Mouse (Mus musculus) cerebellum, adult 11-12 months (tissue): ENCODE results near the gene Gfap.
A peak's percentile ranks its signal among the peaks of the same experiment; 100 is the strongest.

ENCODE experiments used
- DNase-seq: peaks from one replicate; pipeline ENCODE4 v3.0.0; 2022

Gfap gene

DNA sequence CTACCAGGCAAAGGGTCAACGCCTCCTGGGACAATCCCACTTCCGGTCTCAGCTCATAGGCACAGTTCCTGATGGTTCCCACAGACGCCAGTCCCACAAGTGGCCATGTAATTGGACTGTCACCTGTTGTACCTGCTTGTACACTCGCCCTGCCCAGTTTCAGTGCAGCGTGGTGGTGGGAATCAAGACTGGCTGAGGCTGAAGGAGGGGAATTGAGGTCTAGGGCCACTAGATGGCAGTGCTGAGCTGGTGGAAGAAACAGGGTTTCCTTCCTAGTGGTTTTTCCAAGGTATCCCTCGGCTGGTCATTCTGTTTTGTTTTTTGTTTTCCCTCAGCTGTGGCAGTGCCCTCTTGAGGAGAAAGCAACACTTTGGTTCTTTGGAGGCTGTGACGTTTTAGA lies at the start of gene Gfap:
TSS of gene Gfap (minus strand) at position 150 of the 400 bp plus-strand sequence.
- peak; percentile 74 for DNase-seq

DNA sequence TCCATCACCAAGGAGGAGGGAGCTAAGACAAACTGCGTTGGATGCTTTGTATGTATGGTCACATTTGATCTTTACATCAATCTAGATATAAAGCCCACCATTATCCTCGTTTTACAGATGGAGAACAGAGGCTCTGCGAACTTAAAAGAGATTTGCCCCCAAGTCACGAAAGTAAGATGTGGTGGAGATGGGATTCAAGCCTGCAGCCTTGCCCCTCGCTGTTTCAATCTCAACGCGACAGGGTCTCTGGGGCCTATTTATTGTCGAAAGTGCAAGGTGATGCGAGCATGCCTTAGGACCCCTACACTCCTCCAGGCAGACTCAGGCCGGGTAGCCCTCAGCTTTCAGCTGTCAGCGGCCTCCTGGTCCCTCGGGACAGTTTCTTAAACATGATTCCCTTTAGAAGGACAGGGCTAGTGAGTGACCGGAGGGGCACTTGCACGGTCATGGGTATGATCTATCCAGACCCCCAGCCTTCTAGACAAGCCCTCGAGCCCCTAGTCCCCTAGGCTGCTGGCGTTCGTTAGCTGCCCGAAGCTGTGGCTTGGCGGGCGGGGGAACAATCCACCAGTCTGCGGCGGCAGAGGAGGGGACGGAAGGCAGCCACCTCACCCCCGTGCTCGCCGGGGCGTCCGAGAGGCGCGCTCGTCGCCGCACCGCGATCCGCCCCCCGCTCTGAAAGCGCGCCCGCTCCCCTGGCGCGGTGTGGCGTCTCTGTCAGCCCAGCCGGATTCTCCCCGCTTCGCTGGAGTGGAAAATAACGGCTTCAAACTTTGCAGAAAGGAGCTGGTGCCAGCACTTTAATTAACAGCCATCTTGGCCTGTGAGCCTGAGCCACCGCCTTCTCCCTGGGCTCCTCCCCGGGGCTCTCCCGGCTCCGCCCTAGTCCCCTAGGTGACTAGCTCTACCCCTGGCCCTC lies 47.6 kb upstream of the Gfap start:
- DNase-seq, result no peak

DNA sequence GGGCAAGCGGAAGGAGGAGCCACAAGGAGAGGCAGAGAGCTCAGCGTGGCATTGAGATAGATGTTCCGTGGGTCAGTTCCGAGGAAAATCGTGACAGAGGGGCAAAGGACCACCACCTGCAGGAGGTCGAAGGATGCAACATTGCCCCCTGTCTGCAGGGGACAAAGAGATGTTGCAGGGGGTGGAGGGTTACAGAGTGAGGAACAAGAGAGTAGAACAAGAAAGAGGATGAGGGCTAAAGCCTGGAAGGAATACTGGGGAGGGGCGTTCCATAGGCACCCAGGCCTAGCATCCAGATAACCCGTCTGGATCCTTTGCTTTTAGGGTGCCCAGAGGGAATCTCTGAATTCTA lies 46.3 kb upstream of the Gfap start:
- no peak for DNase-seq

DNA sequence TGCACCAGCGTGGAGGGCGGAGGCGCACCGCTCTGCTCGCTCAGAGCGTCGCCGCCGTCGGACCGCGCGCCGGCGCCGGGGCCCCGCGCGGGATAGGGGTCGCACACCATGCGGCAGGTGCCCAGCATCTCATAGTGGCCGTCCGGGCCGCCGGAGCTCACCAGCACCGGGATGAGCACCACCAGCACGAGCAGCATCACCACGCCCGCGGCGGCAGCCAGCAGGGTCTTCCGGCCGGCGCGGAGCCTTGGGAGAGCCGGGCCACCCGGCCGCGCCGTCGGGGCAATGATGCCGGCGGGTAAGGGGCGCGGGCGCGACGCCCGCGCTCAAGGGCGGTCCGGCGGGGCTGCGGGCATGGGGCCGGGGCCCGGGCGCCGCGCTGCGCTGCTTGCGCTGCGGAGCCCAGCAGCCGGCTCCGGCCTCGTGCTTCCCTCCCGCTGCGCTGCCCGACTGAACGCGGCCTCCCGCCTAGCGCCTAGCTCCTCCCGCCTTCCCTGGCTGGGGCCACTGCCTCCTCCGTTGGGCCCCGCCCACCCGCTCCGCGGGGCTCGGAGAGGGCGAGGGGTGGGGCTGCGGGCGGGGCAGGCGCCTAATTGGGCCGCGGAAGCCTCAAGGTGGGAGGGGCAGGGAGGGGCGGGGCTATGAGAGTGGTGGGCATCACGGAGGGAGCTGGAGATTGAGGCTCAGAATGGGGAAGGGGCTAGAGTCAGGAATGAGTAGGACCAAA lies 45.7 kb upstream of the Gfap start, which contains the start of gene C1ql1:
TSS of gene C1ql1 (minus strand) at position 424 of the 727 bp plus-strand sequence.
- DNase-seq, result peak; percentile 23

DNA sequence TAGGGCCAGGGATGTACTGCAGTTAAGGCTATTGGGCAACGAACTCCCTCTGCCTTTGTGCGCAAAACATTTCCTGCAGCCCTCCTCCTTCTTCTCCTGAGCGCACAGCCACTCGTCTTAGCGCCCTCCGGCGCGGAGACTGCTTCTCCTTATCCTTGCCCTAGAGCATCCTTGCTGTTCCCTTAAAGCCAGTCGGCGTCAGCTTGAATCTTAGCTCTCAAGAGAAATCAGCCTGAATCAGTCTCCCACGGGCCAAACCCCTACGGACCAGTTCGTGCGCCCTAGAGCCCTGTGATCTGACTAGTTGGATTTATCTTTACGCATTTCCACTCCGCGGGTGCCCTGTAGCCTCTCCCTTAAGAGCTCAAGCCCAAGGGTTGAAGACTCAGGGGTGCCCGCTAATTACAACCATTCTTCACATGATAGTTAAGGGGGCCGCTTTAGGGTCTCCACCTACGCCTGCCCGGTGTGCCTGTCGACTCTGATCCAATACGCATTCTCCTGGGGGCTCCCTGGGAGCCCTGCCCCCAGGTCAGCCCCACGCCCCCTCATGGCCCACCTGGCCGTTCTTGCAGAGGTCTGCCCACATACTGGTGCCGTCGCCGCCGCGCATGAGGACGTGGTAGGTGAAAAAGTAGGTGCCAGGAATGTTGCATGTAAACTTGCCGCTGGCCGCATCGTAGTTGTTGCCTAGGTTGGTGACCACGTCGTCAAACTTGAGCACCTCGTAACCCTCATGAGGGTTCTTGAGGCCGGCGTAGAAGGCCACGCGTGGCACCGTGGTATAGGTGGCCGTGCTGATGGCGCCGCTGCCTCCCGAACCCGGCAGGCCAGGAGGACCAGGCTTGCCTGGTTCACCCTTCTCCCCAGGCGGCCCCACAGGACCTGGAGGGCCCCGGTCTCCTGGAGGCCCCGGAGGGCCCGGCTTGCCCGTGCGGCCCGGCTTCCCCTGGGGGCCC lies 44.9 kb upstream of the Gfap start:
- DNase-seq, result no peak

DNA sequence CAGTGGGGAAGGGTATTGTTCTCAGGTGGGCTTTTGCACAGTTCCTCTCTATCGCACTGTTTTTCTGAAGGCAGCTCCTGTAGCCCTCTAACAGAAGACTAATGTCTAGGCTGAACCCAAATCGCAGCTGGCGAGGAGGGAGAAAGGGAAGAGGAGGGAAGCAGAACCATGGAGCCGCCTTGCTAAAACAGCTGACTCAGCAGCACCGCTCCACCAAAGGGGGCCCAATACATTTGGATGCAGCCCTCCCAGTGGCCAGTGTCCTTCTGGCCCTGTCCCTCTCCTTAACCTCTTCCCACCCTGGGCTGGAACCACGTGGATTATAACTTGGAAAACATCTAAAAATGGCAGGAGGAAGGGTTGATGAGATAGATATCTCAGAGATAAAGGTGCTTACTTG lies 40.5 kb upstream of the Gfap start:
- DNase-seq, result no peak

DNA sequence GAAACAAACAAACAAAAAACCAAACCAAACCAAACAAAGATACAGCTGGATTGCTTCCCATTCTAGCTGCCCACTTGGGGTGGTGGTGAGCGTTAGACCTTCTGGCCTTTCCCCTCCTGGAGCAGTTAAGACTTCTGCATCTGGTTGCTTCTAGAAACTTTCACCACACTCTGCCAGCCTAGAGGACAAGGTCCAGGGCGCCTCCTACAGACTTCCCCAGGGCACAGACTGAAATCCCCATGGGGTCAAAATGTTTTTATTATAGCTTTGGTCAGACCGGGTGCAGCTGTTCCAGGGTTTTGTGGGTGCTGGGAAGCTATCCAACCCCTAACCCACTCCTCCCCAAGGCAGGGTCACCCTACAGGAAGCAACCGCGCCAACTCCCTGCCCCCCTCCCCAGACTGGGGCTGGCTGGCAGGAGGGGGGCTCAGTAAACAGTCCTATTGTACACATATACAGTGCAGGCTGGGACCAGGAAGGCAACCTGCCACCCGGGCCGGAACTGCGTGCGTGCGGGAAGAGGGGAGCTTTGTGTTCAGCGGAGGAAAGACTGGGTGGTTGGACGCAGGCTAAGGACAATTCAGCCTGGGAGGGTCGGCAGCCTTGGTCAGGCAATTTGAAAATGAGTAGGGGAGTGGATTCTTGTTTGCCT lies 38.4 kb upstream of the Gfap start:
- no peak for DNase-seq

DNA sequence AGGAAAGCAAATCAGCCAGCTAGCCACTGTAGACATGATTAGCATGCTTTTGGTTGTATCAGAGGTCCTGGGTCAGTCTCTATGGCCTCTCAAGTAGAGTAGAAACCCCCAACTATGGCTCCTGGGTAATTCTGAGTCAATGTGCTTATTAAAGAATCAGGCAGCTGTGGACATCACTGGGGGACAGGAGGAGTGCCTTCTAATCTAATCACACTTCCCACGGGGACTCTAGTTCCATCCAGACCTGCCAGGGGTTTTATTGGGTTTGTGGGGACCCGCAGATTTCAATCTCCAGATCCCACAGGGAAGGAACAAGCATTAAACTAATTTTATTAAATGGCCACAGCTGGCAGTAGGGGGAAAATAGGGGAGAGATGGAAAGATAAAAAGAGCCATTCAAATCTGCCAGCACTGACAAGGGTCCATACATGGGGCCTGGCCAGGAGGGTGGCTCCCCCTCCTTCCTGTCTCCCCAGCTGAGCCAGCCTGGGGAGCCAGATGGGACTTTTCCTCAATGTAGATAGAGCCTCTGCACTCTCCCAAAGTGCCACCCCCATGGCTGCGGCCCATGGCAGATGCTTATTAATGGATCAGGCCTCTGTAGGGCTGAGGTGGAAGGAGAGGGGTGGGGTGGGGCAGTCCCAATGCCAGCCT lies 36.9 kb upstream of the Gfap start:
- DNase-seq, result no peak

DNA sequence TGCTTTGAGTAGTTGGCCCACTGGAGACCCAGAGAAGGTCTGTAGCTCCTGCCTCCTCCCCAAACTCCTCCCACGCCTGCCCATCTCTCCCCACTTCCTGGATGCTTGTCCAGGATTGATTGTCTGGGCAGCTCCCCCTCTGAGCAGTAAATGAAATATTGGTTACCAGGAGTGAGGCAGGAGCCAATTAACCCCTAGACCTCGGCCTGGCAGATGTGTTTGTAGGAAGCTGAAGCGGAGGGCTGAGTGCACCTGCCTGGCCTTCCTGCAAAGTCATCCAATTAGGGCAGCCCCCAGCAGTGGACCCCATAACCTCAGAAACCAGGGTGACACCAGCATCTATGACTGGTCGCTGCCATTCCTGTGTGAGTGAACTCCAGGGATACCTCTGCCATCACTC lies 35.6 kb upstream of the Gfap start:
- DNase-seq, result no peak

DNA sequence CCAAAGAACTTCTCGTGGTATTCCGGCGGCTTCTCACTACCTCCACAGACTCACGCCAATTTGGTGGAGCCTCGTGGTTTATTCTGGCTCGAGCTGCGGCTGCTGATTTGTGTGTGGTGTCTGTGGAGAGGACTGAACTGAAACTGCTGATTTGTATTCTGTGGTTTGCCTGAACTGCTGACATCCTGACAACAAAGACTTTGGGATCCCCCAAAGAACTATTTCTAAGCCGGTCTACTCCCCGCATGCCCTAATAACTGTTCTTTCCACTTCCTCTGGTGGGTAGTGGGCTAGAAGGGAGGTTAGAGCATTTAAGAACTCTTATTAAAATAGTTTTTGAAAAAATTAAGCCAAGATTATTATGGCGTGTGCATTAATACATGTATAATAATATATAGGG lies 30.0 kb upstream of the Gfap start:
- DNase-seq, result no peak

DNA sequence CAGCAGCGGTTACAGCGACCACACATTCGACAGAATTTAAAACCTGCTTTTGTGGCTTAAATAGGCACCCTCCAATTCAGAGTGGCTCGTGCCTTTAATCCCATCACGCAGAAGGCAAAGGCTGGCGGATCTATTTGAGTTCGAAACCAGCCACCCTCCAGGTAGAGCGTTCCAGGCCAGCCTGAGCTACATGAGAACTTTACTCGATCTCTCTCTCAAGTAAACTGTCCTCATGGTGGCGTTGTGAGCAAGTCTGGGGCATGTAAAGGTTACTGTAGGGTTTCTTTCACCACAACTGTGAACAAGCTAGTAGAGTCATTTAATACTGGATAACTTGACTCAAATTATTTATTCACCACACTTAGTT lies 24.6 kb upstream of the Gfap start:
- no peak for DNase-seq

DNA sequence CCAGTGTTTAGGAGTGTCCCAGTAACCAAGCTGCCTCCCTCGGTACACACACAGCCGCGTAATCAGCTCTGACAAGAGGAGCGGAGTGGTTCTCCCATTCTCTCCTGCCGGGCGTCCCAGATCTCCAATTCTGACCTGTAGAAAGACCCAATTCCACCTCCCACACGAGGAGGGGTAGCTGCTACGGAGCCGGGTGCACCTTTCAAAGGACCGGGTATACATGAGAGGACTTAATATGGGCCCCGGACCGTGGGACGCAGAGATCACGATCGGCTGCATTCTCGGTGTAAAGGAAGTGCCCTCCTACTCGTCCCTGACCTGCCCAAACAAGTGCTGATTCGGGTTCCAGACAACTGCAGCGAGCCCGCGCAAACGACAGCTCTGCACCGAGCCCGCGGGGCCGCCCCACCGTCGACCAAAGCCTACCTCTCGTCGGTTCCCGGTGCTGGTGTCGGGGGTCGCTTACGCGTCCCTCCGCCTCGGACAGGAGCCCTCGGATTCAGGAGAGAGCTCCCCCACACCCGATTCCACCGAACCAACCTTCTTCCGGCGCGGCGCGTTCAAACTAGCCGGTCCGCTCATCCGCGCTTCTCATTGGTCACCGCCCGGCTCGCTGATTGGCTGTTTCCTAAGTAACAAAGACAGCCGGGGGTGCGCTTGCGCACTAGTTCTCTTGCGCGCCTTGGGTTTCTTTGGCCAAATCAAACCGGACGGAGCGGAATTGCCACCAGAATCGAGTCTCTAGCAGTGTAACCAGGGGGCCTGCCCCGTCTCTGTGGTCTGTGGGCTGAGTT lies 24.0 kb upstream of the Gfap start, which contains the start of gene Kif18b:
TSS of gene Kif18b (minus strand) at position 568 of the 794 bp plus-strand sequence.
- DNase-seq, result peak; percentile 90

DNA sequence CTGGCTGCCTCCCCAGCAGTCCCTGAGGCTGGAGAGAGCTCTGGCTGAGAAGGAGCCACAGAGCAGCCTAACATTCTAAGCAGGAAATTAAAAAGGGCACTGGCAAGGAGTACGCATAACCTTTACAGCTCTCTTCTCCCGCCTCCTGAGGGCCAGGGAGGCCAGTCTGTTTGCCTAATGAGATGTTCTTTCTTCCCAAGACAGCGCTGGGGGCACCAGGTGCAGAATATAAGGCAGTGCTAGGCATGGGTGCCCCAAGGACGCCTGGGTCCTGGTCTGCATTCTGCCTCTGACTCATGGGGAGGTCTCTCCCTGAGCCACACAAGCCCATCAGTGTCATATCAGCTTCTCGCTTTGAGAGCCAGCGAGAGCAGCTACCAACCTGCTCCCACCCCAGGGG lies 20.8 kb upstream of the Gfap start:
- DNase-seq, result no peak

DNA sequence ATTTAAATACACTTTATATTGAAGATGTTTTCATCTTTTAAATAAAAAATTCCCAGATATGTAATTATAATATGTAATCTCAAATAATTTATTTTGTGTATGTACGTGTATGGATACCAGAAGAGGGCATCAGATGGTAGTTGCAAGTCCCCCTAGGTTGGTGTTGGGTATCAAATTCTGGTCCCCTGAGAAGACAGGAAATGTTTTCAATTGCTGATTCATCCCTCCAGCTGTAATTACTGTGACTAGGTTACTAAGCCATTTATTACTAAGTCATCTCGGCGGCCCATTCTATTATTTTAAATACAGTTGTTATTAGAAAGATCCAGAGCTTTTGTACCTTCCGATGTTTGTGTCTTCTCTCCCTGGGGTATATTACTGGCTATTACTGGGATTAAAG lies 17.4 kb upstream of the Gfap start:
- no peak for DNase-seq

DNA sequence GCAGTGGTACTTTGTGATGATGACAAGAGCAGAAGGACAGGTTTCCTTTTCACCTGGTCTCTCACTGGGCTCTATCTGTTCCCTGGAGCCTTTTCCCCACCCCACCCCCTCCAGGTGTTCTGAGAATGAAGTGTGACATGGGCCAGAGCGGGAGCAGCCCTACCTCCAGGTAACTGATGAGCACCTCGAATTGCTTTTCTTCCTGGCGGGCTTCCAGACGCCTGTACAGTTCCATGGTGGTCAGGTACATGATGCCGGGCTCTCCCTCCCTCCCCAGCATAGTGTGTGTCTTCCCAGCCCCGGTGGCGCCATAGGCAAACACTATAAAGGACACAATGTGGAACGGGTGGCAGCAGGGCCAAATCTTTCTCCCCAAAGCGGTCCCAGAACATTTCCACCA lies 14.7 kb upstream of the Gfap start:
- DNase-seq, result no peak

DNA sequence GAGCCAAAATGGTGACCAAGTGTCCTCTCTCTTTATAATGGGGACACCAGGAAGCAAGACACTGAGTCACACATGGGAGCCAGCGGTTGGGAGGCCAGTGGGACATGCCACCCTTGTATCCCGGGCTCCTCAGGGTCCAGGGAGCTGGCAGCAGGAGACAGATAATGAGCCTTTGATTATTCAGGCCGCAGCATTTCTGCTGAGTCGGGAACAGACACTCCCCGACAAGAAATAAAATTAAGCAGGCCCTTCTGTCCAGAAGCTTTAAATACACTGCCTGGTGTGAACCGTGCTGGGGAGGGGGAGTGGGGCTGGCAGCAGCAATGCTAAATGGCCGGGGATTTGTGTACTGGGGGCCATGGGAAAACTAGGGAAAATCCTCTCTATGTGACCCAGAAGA lies 10.7 kb upstream of the Gfap start:
- DNase-seq, result no peak

DNA sequence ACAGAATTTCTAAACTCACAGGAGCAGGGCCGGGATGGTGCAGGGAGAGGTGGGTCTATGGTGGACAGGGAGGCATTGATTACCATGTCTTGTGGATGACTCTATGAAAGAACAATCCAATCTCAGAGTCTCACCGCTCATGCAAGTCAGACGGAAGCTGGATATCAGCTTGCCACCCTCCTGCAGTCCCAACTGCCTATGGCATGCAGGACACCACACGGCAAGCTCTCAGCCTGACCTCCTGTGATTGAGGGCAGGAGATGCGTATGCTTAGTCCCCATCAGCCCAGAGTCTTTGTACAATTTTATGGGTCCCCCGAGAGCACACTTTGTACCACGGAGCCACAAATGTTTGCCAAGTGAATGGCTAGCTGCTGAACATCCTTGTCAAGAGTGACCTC lies 2.9 kb upstream of the Gfap start:
- no peak for DNase-seq

DNA sequence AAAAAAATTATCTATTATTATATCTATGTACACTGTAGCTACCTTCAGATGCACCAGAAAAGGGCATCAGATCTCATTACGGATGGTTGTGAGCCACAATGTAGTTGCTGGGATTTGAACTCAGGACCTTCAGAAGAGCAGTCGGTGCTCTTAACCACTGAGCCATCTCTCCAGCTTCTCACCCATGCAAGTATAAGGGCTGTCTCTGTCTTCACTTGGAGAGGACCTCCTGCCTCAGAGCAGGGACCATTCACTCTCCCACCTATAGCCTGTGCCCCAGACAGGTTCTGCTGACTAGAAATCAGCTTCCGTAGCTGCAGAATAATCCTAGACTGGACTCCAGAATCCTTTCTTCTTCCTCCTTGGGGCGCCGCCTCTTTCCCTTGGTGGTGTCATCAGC lies 1.4 kb upstream of the Gfap start:
- DNase-seq, result no peak

DNA sequence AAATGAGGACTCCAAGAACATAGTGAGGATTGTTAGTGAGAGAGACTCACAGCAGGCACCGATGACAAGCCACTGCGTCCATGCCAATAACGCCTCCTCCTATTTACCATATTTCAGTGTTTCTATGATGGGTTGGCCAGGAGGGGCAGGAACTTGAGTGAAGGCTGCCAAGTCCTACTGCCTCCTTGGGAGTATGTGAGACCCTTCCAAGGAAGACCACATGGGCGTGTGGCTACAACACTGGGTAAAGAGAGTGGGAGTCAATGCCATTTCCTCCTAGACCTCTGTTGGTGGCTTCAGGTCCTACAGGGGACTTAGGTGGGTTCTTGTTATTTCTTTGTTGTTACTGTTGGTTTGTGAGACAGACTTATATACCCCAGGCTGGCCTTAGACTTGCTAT lies 487 bp upstream of the Gfap start:
- DNase-seq, result no peak

DNA sequence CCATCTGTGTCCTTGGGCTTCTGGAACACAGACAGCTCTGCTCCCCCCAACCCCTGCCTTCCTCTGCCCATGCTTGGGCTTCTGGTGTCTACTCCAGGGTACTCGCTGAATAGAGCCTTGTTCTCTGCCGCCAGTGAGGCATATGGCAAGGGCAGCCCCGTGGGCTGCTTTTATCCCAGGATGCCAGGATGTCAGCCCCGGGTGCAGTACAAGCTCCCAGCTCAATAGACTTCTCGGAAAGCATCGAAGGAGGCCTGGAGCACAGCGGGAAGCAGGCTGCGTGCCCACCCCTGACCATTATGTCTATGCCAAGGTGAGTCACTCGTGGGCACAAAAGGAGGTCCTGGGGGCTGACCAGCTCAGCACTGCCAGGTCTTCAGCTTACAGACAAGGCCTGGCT lies 2.3 kb downstream of the Gfap start:
- peak; percentile 83 for DNase-seq

DNA sequence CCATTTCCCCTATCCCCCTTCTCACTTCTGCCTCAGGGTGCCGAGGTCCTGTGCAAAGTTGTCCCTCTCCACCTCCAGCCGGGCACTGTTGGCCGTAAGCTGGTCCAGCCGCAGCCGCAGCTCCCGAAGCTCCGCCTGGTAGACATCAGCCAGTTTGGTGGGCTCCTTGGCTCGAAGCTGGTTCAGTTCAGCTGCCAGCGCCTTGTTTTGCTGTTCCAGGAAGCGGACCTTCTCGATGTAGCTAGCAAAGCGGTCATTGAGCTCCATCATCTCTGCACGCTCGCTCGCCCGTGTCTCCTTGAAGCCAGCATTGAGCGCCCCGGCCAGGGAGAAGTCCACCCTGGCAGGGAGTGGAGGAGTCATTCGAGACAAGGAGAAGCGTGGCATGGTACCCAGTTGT lies 4.1 kb downstream of the Gfap start:
- peak; percentile 7 for DNase-seq
